Mouse (Mus musculus) thymus, postnatal 36 days (tissue): ENCODE measurements around the gene Ggn.
A peak's percentile ranks its signal among the peaks of the same experiment; 100 is the strongest.
"Not testable (repeated sequence)": the region's sequence is repeated elsewhere in the genome, so short reads cannot be mapped to it uniquely, and the experiment has no call there.

Source experiments
- DNase-seq, 2 experiments: peaks; one replicate each; pipeline ENCODE4 v3.0.0; 2022; ENCODE audit warnings: mixed read lengths in 2 of 2

Gene Ggn

DNA sequence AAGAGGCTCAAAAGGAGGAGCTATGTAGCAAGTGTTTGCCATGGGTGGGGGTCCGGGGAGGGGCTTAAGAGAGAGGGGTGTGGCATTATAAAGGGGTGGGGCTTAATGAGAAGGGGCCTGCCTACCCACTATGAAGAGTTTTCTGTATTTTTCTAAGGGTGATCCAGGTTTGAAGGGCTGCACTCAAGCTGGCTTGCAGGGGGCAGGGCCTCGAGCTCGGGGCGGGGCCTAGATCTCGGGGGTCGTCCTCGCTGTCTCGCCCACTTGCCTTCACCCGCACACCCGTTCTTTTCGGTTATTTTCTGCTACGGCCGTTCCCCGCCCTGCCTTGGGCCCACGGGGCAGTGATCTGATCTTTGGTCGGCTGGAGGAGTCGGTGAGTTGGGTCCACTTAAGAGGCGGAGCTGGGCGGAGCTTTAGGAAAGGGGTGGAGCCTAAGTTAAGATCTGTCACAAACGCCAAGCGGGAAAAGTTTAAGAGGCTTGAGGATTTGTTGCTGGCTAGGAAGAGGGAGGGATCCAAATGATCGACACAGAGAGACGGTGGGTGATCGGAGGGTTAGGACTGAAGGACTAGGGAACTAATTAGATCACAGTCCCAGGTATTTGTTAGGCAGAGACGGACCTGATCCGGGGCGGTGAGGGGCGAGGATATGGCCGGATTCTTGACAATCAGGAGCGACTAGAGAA lies at the start of gene Ggn, which contains the start of gene Spred3:
Ggn (plus strand) TSS at position 145 of the 689 bp plus-strand sequence.
Spred3 (minus strand) TSS at position 346 of the 689 bp plus-strand sequence.
- DNase-seq, result peak in 1 of 2 experiments; percentile 42

- DNase-seq, result no peak
Measured at GRCm38 (mm10) chr7:29122821-29123220, 47.2 kb upstream of the Ggn start.

DNA sequence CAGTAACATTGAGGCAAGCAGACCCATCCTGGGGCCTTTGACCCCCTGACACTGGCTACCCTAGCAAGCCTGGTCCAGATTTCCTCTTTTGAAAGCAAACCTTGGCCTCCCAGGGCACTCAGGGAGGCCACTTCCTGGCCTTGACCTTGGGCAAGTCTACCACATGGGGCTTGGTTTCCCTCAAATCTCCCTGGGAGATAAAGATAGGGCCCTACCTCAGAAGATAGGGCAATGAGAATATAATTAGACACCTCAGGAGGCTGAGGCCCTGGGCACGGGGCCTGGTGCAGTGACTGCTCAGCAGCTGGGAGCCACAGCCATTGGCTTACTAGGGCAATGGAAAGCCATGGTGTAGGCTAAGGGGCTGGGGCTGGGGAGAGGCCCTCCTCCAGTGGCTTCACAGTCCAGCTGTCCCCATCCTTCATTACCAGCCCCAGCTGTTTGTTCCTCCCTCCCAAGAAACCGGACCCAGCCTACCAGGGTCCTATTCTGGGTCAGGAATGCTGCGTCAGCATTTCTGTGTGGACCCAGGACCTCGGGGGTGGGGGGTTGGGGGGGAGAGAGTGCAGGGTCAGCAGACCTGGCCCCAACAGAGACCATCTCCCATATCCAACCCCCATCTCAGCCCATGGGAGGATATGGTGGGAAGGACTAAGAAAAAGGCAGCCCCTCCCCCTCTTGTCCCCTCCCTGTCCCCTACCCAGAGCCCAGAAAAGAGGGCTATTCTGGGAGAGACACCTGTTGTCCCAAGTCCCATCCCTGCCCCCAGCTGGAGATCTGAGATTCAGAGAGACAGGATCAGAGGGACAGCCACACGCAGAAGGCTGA lies 46.3 kb upstream of the Ggn start:
- DNase-seq, result no peak

GRCm38 (mm10) chr7:29124970-29125369 lies 45.0 kb upstream of the Ggn start, which contains the start of gene Ryr1:
TSS of gene Ryr1 (minus strand) at chr7:29125179.
- DNase-seq, result peak; percentile 56 to 74

DNA sequence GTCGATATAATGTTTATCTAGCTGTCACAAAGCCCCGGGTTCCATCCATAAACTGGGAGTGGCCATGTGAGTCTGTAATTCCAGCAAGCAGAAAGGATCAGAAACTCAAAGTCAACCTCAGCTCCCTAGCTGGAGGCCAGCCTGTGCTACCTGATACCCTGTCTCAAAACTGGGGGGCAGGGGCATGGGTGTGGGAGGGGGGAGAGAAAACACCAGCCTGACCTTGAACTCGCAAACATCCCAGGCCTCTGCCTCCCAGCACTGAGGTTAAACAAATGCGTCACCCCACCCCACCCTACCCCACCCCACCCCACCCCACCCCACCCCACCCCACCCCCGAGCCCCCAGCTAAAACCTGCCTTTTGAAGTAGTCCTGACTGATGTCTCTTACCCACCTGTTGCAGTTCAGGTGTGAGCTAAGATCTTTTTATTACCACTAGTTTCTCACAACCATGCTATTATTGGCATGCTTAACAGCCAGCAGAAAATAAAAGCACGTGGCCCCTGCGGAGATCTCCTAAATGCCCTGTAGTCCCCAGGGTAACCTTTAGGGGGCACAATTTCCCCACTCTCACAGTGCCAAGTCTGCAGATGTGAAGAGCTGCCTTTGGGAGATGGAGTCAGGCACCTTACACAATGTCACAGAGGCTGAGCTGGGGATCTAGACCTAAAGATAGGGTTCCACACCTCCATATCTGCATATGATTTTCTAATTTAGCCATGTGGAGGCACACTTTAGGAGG lies 43.7 kb upstream of the Ggn start:
- DNase-seq, result peak; percentile 79 to 83

- no peak for DNase-seq
Measured at GRCm38 (mm10) chr7:29128725-29129124, 41.3 kb upstream of the Ggn start.

DNA sequence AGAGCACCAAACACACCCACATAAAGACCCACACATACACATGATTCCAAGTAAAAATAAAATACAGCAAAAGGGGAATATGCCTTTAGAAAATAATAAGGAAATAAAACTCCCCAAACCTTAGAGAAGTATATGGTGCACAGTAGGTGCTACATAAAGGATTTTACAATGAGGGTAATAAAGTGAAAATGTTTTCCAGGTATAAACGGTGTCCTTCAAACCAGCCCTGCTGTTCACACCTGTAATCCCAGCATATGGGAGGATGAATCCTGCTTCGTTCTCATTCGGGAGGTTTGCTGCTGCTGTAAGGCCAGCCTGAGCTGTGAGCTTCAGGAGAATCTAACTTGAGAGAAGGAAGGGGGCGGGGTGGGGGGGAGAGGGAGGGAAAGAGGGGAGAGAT lies 35.8 kb upstream of the Ggn start:
- no peak for DNase-seq

GRCm38 (mm10) chr7:29134693-29135386 lies 35.2 kb upstream of the Ggn start, which contains the start of gene Rasgrp4:
TSS of gene Rasgrp4 (plus strand) at chr7:29134851.
- peak; percentile 86 to 93 for DNase-seq

GRCm38 (mm10) chr7:29137429-29137828 lies 32.6 kb upstream of the Ggn start:
- DNase-seq, result no peak

DNA sequence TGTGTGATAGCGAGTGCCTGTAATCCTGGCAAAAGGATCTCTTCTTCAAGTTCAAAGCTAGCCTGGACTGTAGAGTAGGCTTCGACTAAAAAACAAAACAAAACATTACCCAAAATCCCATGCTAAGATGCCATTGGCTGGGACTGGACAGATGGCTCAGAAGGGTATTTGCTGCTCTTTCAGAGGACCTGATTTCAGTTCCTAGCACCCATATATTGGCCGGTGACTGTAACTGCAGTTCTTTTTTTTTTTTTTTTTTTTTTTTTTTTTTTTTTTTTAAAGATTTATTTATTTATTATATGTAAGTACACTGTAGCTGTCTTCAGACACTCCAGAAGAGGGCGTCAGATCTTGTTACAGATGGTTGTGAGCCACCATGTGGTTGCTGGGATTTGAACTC lies 30.8 kb upstream of the Ggn start:
- not testable (repeated sequence) for DNase-seq

- peak; percentile 47 to 72 for DNase-seq
Measured at GRCm38 (mm10) chr7:29141416-29141815, 28.6 kb upstream of the Ggn start.

- DNase-seq, result no peak
Measured at GRCm38 (mm10) chr7:29144006-29144405, 26.0 kb upstream of the Ggn start.

- no peak for DNase-seq
Measured at GRCm38 (mm10) chr7:29146625-29147367, 23.2 kb upstream of the Ggn start.

DNA sequence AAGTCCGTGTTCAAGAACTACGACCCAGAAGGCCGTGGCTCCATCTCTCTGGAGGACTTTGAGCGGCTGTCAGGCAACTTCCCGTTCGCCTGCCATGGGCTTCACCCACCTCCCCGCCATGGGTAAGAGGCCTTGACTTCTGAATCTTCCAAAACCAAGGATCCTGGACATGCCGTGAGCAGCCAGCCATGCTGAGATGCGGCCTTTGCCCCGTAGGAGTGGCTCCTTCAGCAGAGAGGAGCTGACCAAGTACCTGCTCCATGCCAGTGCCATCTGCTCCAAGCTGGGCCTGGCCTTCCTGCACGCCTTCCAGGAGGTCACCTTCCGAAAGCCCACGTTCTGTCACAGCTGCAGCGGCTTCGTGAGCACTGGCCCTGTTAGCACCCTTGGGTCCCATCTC lies 21.2 kb upstream of the Ggn start:
- no peak for DNase-seq

GRCm38 (mm10) chr7:29151486-29151885 lies 18.5 kb upstream of the Ggn start:
- DNase-seq, result peak in 1 of 2 experiments; percentile 56

- DNase-seq, result no peak
Measured at GRCm38 (mm10) chr7:29154018-29154720, 15.8 kb upstream of the Ggn start.

DNA sequence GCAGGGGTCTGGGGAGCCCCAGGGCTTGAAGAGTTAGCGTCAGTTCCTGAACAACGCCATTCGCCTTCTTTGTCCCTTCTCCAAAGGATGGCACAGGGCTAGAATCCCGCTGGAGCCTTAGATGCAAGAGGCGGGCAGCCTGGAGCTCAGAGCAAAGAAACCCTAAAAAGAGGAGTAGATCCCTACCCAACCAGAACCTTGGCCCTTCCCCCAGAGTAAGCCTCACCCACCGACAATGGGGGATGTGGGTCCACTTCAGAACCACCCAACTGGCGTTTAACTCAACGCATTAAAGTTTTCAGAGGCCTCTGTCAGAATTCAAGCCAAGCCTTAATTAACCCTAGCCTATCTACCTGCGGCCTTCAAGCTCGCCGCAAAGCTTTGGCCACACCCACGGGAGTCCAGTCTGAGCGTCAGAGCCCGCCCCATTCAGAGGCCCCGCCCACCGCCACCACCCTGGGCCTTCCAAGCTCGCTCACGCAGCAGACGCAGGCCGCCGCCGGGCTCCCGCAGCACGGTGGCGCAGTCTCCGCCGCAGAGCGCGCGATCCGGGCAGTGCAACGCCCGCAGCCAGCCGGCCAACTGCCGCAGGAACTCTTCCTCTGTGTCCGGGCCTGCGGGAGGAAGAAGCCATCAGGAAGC lies 14.7 kb upstream of the Ggn start:
- DNase-seq, result peak; percentile 85 to 88

GRCm38 (mm10) chr7:29155838-29156782 lies 13.9 kb upstream of the Ggn start, which contains the start of gene Fam98c:
TSS of gene Fam98c (minus strand) at chr7:29156234.
- DNase-seq, result peak; percentile 83 to 88

DNA sequence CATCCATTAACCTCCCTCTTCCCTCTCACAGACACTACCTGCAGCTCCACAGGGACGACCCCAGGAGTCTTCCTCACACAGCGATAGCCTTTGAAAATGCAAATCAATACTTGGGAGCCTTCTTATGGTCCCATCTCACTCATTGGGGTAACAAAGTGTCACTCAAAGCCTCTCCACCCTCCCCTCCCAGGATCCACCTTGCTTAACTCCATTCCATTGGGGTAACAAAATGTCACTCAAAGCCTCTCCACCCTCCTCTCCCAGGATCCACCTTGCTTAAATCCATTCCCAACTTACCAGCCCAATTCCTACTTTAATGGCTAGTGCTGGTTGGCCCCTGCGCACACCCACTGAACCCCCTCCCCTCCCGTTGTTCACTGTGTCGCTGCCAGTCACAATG lies 11.7 kb upstream of the Ggn start:
- no peak for DNase-seq
